Mouse (Mus musculus): ENCODE data around the gene Myom3. TPM values are rescaled to one million over a fixed set of nuclear protein-coding genes. Genes with fewer than 3 reads are reported as not detected.

Myom3 gene
- polyA plus RNA-seq, 1 experiment from 2014 or later = 0.05 TPM

GRCm38 (mm10) chr4:135750896-135751295 lies 8.6 kb upstream of the Myom3 start:
- 0 out of 2 replicates have a peak, but pooled peaks cover 4% of the 10 kb centered on the region for H3K4me1 ChIP-seq (ENCODE audit: control insufficient read depth, insufficient read depth, low read length)
- no peaks in the 10 kb centered on the region for H3K36me3 ChIP-seq (ENCODE audit: control insufficient read depth, insufficient read depth, low read length)
- DNase-seq (ENCODE audit: low spot score) (no peak), ATAC-seq (ENCODE audit: insufficient number of reproducible peaks, low FRiP score, low TSS enrichment, low read depth) (no peak)
- H3K4me3 ChIP-seq (ENCODE audit: low read depth, low read length) = no peak overlapping the region
- peaks cover 7% of the 10 kb centered on the region for H3K9me3 ChIP-seq (ENCODE audit: control insufficient read depth, low read length)
- H3K27ac ChIP-seq (replicated peaks; ENCODE audit: low read depth, low read length) = no peak overlapping the region
- WGBS = 77% methylated on average over 8 of the region's 8 CpGs
- H3K27me3 ChIP-seq (ENCODE audit: control insufficient read depth, insufficient read depth, low read length) = no peaks in the 10 kb centered on the region
- H3K4me2 ChIP-seq (ENCODE audit: low read depth, severe bottlenecking) = no peak overlapping the region
- no peak overlapping the region for H3K9ac ChIP-seq (ENCODE audit: low read length)

- Histone ChIP-seq H3K9me3 (ENCODE audit: control insufficient read depth, low read length) (peaks cover 7% of the 10 kb centered on the region), H3K36me3 (ENCODE audit: control insufficient read depth, insufficient read depth, low read length) (no peaks in the 10 kb centered on the region), H3K4me3 (ENCODE audit: low read depth, low read length) (no peak overlapping the region), H3K4me2 (ENCODE audit: low read depth, severe bottlenecking) (no peak overlapping the region), H3K27me3 (ENCODE audit: control insufficient read depth, insufficient read depth, low read length) (no peaks in the 10 kb centered on the region), H3K27ac (replicated peaks; ENCODE audit: low read depth, low read length) (no peak overlapping the region), H3K4me1 (ENCODE audit: control insufficient read depth, insufficient read depth, low read length) (0 out of 2 replicates have a peak, but pooled peaks cover 4% of the 10 kb centered on the region), H3K9ac (ENCODE audit: low read length) (no peak overlapping the region)
- DNase-seq (ENCODE audit: low spot score) (no peak), ATAC-seq (ENCODE audit: insufficient number of reproducible peaks, low FRiP score, low TSS enrichment, low read depth) (no peak)
- 78% methylated on average over 7 of the region's 7 CpGs for WGBS
Observed at GRCm38 (mm10) chr4:135752106-135752778, 7.3 kb upstream of the Myom3 start.

GRCm38 (mm10) chr4:135752779-135753164 lies 6.7 kb upstream of the Myom3 start:
- no peak for ATAC-seq (ENCODE audit: insufficient number of reproducible peaks, low FRiP score, low TSS enrichment, low read depth)
- peaks cover 7% of the 10 kb centered on the region for H3K9me3 ChIP-seq (ENCODE audit: control insufficient read depth, low read length)
- H3K36me3 ChIP-seq (ENCODE audit: control insufficient read depth, insufficient read depth, low read length) = no peaks in the 10 kb centered on the region
- no peaks in the 10 kb centered on the region for H3K27me3 ChIP-seq (ENCODE audit: control insufficient read depth, insufficient read depth, low read length)
- no peak overlapping the region for H3K4me3 ChIP-seq (ENCODE audit: low read depth, low read length)
- no peak overlapping the region for H3K9ac ChIP-seq (ENCODE audit: low read length)
- no peak for DNase-seq (ENCODE audit: low spot score)
- H3K4me1 ChIP-seq (ENCODE audit: control insufficient read depth, insufficient read depth, low read length) = 0 out of 2 replicates have a peak, but pooled peaks cover 4% of the 10 kb centered on the region
- 54% methylated on average over 8 of the region's 8 CpGs for WGBS
- no peak overlapping the region for H3K27ac ChIP-seq (replicated peaks; ENCODE audit: low read depth, low read length)
- H3K4me2 ChIP-seq (ENCODE audit: low read depth, severe bottlenecking) = no peak overlapping the region

GRCm38 (mm10) chr4:135758331-135758730 lies 1.2 kb upstream of the Myom3 start:
- Histone ChIP-seq H3K4me1 (ENCODE audit: control insufficient read depth, insufficient read depth, low read length) (no peaks in the 10 kb centered on the region), H3K9ac (ENCODE audit: low read length) (no peak overlapping the region), H3K9me3 (ENCODE audit: control insufficient read depth, low read length) (peaks cover 7% of the 10 kb centered on the region), H3K4me2 (ENCODE audit: low read depth, severe bottlenecking) (no peak overlapping the region), H3K4me3 (ENCODE audit: low read depth, low read length) (no peak overlapping the region), H3K36me3 (ENCODE audit: control insufficient read depth, insufficient read depth, low read length) (no peaks in the 10 kb centered on the region), H3K27ac (replicated peaks; ENCODE audit: low read depth, low read length) (no peak overlapping the region), H3K27me3 (ENCODE audit: control insufficient read depth, insufficient read depth, low read length) (no peaks in the 10 kb centered on the region)
- no peak for ATAC-seq (ENCODE audit: insufficient number of reproducible peaks, low FRiP score, low TSS enrichment, low read depth)
- WGBS = 35% methylated on average over 4 of the region's 4 CpGs
- DNase-seq (ENCODE audit: low spot score) = no peak

- WGBS = 51% methylated on average over 6 of the region's 6 CpGs
- H3K27ac ChIP-seq (replicated peaks; ENCODE audit: low read depth, low read length) = no peak overlapping the region
- no peak overlapping the region for H3K4me3 ChIP-seq (ENCODE audit: low read depth, low read length)
- H3K9ac ChIP-seq (ENCODE audit: low read length) = no peak overlapping the region
- H3K27me3 ChIP-seq (ENCODE audit: control insufficient read depth, insufficient read depth, low read length) = no peaks in the 10 kb centered on the region
- peaks cover 5% of the 10 kb centered on the region for H3K9me3 ChIP-seq (ENCODE audit: control insufficient read depth, low read length)
- no peak for DNase-seq (ENCODE audit: low spot score)
- H3K4me1 ChIP-seq (ENCODE audit: control insufficient read depth, insufficient read depth, low read length) = no peaks in the 10 kb centered on the region
- no peak for ATAC-seq (ENCODE audit: insufficient number of reproducible peaks, low FRiP score, low TSS enrichment, low read depth)
- H3K4me2 ChIP-seq (ENCODE audit: low read depth, severe bottlenecking) = no peak overlapping the region
- no peaks in the 10 kb centered on the region for H3K36me3 ChIP-seq (ENCODE audit: control insufficient read depth, insufficient read depth, low read length)
Observed at GRCm38 (mm10) chr4:135758825-135759224, 690 bp upstream of the Myom3 start.

- Histone ChIP-seq H3K9me3 (ENCODE audit: control insufficient read depth, low read length) (no peaks in the 10 kb centered on the region), H3K36me3 (ENCODE audit: control insufficient read depth, insufficient read depth, low read length) (no peaks in the 10 kb centered on the region), H3K4me2 (ENCODE audit: low read depth, severe bottlenecking) (no peak overlapping the region), H3K4me1 (ENCODE audit: control insufficient read depth, insufficient read depth, low read length) (no peaks in the 10 kb centered on the region), H3K27ac (replicated peaks; ENCODE audit: low read depth, low read length) (no peak overlapping the region), H3K4me3 (ENCODE audit: low read depth, low read length) (no peak overlapping the region), H3K9ac (ENCODE audit: low read length) (no peak overlapping the region), H3K27me3 (ENCODE audit: control insufficient read depth, insufficient read depth, low read length) (no peaks in the 10 kb centered on the region)
- ATAC-seq (ENCODE audit: insufficient number of reproducible peaks, low FRiP score, low TSS enrichment, low read depth) (no peak), DNase-seq (ENCODE audit: low spot score) (no peak)
- WGBS = 62% methylated on average over 8 of the region's 8 CpGs
Observed at GRCm38 (mm10) chr4:135761048-135761447, 1.5 kb downstream of the Myom3 start.

- H3K4me3 ChIP-seq (ENCODE audit: low read depth, low read length) = no peak overlapping the region
- ATAC-seq (ENCODE audit: insufficient number of reproducible peaks, low FRiP score, low TSS enrichment, low read depth) (no peak), DNase-seq (ENCODE audit: low spot score) (no peak)
- H3K27me3 ChIP-seq (ENCODE audit: control insufficient read depth, insufficient read depth, low read length) = no peaks in the 10 kb centered on the region
- H3K36me3 ChIP-seq (ENCODE audit: control insufficient read depth, insufficient read depth, low read length) = no peaks in the 10 kb centered on the region
- 76% methylated on average over 7 of the region's 7 CpGs for WGBS
- H3K27ac ChIP-seq (replicated peaks; ENCODE audit: low read depth, low read length) = no peak overlapping the region
- H3K9ac ChIP-seq (ENCODE audit: low read length) = no peak overlapping the region
- H3K4me1 ChIP-seq (ENCODE audit: control insufficient read depth, insufficient read depth, low read length) = no peaks in the 10 kb centered on the region
- no peak overlapping the region for H3K4me2 ChIP-seq (ENCODE audit: low read depth, severe bottlenecking)
- H3K9me3 ChIP-seq (ENCODE audit: control insufficient read depth, low read length) = no peaks in the 10 kb centered on the region
Observed at GRCm38 (mm10) chr4:135761569-135761968, 2.1 kb downstream of the Myom3 start.

GRCm38 (mm10) chr4:135762251-135762906 lies 2.9 kb downstream of the Myom3 start:
- 10% methylated on average over 19 of the region's 19 CpGs for WGBS
- no peak overlapping the region for H3K27ac ChIP-seq (replicated peaks; ENCODE audit: low read depth, low read length)
- DNase-seq (ENCODE audit: low spot score) (peak; percentile 76), ATAC-seq (ENCODE audit: insufficient number of reproducible peaks, low FRiP score, low TSS enrichment, low read depth) (peak; percentile 61; the same call in 1 of the 2 replicates)
- H3K4me3 ChIP-seq (ENCODE audit: low read depth, low read length) = peak overlapping the region; percentile 20
- H3K9me3 ChIP-seq (ENCODE audit: control insufficient read depth, low read length) = no peaks in the 10 kb centered on the region
- H3K4me2 ChIP-seq (ENCODE audit: low read depth, severe bottlenecking) = peak overlapping the region; percentile 40
- H3K9ac ChIP-seq (ENCODE audit: low read length) = no peak overlapping the region
- no peaks in the 10 kb centered on the region for H3K36me3 ChIP-seq (ENCODE audit: control insufficient read depth, insufficient read depth, low read length)
- H3K4me1 ChIP-seq (ENCODE audit: control insufficient read depth, insufficient read depth, low read length) = no peaks in the 10 kb centered on the region
- H3K27me3 ChIP-seq (ENCODE audit: control insufficient read depth, insufficient read depth, low read length) = no peaks in the 10 kb centered on the region

Data from limb, embryonic 11.5 days (tissue).